In the genomic region with DNA sequence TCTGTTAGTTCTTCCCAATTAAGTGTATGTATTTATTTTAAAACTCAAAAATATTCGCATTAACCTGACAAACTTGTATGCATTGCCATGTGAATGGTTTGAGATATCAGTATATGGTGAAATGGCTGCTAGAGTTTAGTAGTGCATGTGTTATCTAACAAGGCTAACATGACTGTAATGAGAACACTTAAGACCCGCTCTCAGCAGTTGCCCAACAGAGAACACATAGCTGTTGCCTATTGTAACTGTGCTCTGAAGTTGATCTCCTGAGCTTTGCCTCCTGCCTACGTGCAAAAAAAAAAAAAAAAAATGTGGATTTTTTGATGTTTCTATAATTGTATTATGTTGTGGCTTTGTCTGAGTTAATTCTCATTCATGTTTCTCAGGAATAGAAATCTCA, we compare ENCODE assay signal across 19 mouse cellular contexts.
A peak's percentile ranks its signal among the peaks of the same experiment; 100 is the strongest.
DNase-seq lines count a peak whose midpoint lies in the region; ATAC-seq and TF ChIP-seq lines count a peak whose summit lies in the region.
"Had no signal": no experiment of that assay in that cellular context is flagged by ENCODE, and none has a peak within 500 bp of the region (broad histone marks: within the 10 kb centered on the region; RNA-seq: fewer than 3 reads in every experiment).

No protein-coding gene starts in this region.

- WGBS in forebrain, embryonic 14.5 days, result 34% methylated on average over 3 of the region's 3 CpGs
- 41% methylated on average over 3 of the region's 3 CpGs for WGBS in forebrain, embryonic 12.5 days
- WGBS in midbrain, embryonic 14.5 days, result 46% methylated on average over 3 of the region's 3 CpGs
- 43% methylated on average over 3 of the region's 3 CpGs for WGBS in midbrain, postnatal 0 days

- no peak overlapping the region for H3K9ac ChIP-seq in forebrain, embryonic 14.5 days (ENCODE audit: low read length)
- no peak overlapping the region for H3K9ac ChIP-seq in forebrain, embryonic 12.5 days
- no peak overlapping the region for H3K9ac ChIP-seq in midbrain, embryonic 14.5 days (replicated peaks; ENCODE audit: low read length)
- H3K9ac ChIP-seq in midbrain, postnatal 0 days (replicated peaks; ENCODE audit: low read length, poor library complexity, severe bottlenecking), result no peak overlapping the region
- H3K9ac ChIP-seq: embryonic facial prominence, embryonic 12.5 days; forebrain, embryonic 13.5 days; forebrain, postnatal 0 days had no signal

- H3K4me3 ChIP-seq in forebrain, embryonic 14.5 days (ENCODE audit: low read depth, low read length), result no peak overlapping the region
- H3K4me3 ChIP-seq in forebrain, embryonic 12.5 days (replicated peaks), result no peak overlapping the region
- no peak overlapping the region for H3K4me3 ChIP-seq in midbrain, embryonic 14.5 days (replicated peaks; ENCODE audit: low read depth, low read length)
- no peak overlapping the region for H3K4me3 ChIP-seq in midbrain, postnatal 0 days (ENCODE audit: low read depth, low read length)
- H3K4me3 ChIP-seq: embryonic facial prominence, embryonic 10.5 days; embryonic facial prominence, embryonic 12.5 days; forebrain, embryonic 13.5 days had no signal

- no peak for ATAC-seq in forebrain, embryonic 14.5 days
- ATAC-seq in forebrain, embryonic 12.5 days (ENCODE audit: low FRiP score), result no peak
- no peak for ATAC-seq in midbrain, embryonic 14.5 days (ENCODE audit: low FRiP score, low TSS enrichment)
- no peak for ATAC-seq in midbrain, postnatal 0 days (ENCODE audit: low FRiP score)
- ATAC-seq: forebrain, embryonic 13.5 days; forebrain, postnatal 0 days had no signal

- intact Hi-C loops in gastrocnemius, postnatal 14 days (cut with DNase I; ENCODE audit: low total_unique reads), result no loop called here

- no peak for TF ChIP-seq CTCF in midbrain, postnatal 0 days (IDR thresholded peaks at IDR 0.05)

- no peaks in the 10 kb centered on the region for H3K4me1 ChIP-seq in forebrain, embryonic 14.5 days (ENCODE audit: control insufficient read depth, insufficient read depth, low read length)
- no peaks in the 10 kb centered on the region for H3K4me1 ChIP-seq in forebrain, embryonic 12.5 days
- 0 out of 2 replicates have a peak, but pooled peaks cover 3% of the 10 kb centered on the region for H3K4me1 ChIP-seq in midbrain, embryonic 14.5 days (ENCODE audit: control insufficient read depth, insufficient read depth, low read length)
- no peaks in the 10 kb centered on the region for H3K4me1 ChIP-seq in midbrain, postnatal 0 days (ENCODE audit: insufficient read depth, low read length)
- H3K4me1 ChIP-seq: embryonic facial prominence, embryonic 10.5 days; embryonic facial prominence, embryonic 12.5 days; forebrain, embryonic 13.5 days had no signal

- no peak overlapping the region for H3K27ac ChIP-seq in forebrain, embryonic 14.5 days (ENCODE audit: low read depth, low read length)
- no peak overlapping the region for H3K27ac ChIP-seq in forebrain, embryonic 12.5 days
- H3K27ac ChIP-seq in midbrain, embryonic 14.5 days (replicated peaks; ENCODE audit: low read depth, low read length), result no peak overlapping the region
- H3K27ac ChIP-seq in midbrain, postnatal 0 days (ENCODE audit: low read depth, low read length), result no peak overlapping the region
- H3K27ac ChIP-seq: embryonic facial prominence, embryonic 10.5 days; embryonic facial prominence, embryonic 12.5 days; forebrain, embryonic 13.5 days had no signal

- DNase-seq in forebrain, embryonic 14.5 days (ENCODE audit: low spot score), result peak; percentile 20
- DNase-seq in lung, postnatal 36 days, result peak; percentile 3
- DNase-seq in lung, postnatal 10 days, result no peak
- peak; percentile 11 for DNase-seq in midbrain, embryonic 14.5 days
- DNase-seq in midbrain, postnatal 0 days (ENCODE audit: low spot score), result no peak
- DNase-seq in gastrocnemius, postnatal 14 days, result no peak
- DNase-seq: adrenal gland, adult 2 months; adrenal gland, postnatal 10 days; adrenal gland, postnatal 25 days; cerebellum, adult 11-12 months; cerebellum, adult 2 months; cerebellum, adult 9-10 months; cerebellum, postnatal 10 days; cerebellum, postnatal 25 days; forebrain, postnatal 0 days had no signal

- no peak overlapping the region for H3K4me2 ChIP-seq in forebrain, embryonic 14.5 days (ENCODE audit: low read length)
- no peak overlapping the region for H3K4me2 ChIP-seq in forebrain, embryonic 12.5 days
- H3K4me2 ChIP-seq in midbrain, embryonic 14.5 days (ENCODE audit: low read length), result no peak overlapping the region
- H3K4me2 ChIP-seq in midbrain, postnatal 0 days (ENCODE audit: low read depth, low read length, poor library complexity, severe bottlenecking), result no peak overlapping the region
- H3K4me2 ChIP-seq: embryonic facial prominence, embryonic 12.5 days; forebrain, embryonic 13.5 days had no signal

- H3K9me3 ChIP-seq in forebrain, embryonic 14.5 days (replicated peaks; ENCODE audit: control insufficient read depth, low read length), result no peaks in the 10 kb centered on the region
- no peaks in the 10 kb centered on the region for H3K9me3 ChIP-seq in forebrain, embryonic 12.5 days
- no peaks in the 10 kb centered on the region for H3K9me3 ChIP-seq in midbrain, embryonic 14.5 days (ENCODE audit: control insufficient read depth, low read length)
- no peaks in the 10 kb centered on the region for H3K9me3 ChIP-seq in midbrain, postnatal 0 days (ENCODE audit: low read length)
- H3K9me3 ChIP-seq: embryonic facial prominence, embryonic 10.5 days; embryonic facial prominence, embryonic 12.5 days; forebrain, embryonic 13.5 days had no signal

- H3K36me3 ChIP-seq in forebrain, embryonic 14.5 days (ENCODE audit: control insufficient read depth, insufficient read depth, low read length), result no peaks in the 10 kb centered on the region
- H3K36me3 ChIP-seq in forebrain, embryonic 12.5 days (replicated peaks), result no peaks in the 10 kb centered on the region
- H3K36me3 ChIP-seq in midbrain, embryonic 14.5 days (ENCODE audit: control insufficient read depth, insufficient read depth, low read length), result no peaks in the 10 kb centered on the region
- H3K36me3 ChIP-seq in midbrain, postnatal 0 days (ENCODE audit: insufficient read depth, low read length), result no peaks in the 10 kb centered on the region
- H3K36me3 ChIP-seq: embryonic facial prominence, embryonic 10.5 days; embryonic facial prominence, embryonic 12.5 days had no signal

- H3K27me3 ChIP-seq in forebrain, embryonic 14.5 days (replicated peaks; ENCODE audit: control insufficient read depth, insufficient read depth, low read length), result no peaks in the 10 kb centered on the region
- H3K27me3 ChIP-seq in forebrain, embryonic 12.5 days, result no peaks in the 10 kb centered on the region
- H3K27me3 ChIP-seq in midbrain, embryonic 14.5 days (ENCODE audit: control insufficient read depth, insufficient read depth, low read length), result no peaks in the 10 kb centered on the region
- no peaks in the 10 kb centered on the region for H3K27me3 ChIP-seq in midbrain, postnatal 0 days (ENCODE audit: insufficient read depth, low read length)
- H3K27me3 ChIP-seq: embryonic facial prominence, embryonic 12.5 days; forebrain, embryonic 13.5 days had no signal

Comparison
In these comparisons a context has a peak if more than half of its experiments do, and no peak if none do; other contexts are left out.
1. DNase-seq: peak in forebrain, embryonic 14.5 days (single experiment), lung, postnatal 36 days (single experiment) and midbrain, embryonic 14.5 days (single experiment); none in lung, postnatal 10 days (single experiment), midbrain, postnatal 0 days (single experiment) and gastrocnemius, postnatal 14 days (single experiment).